Mouse (Mus musculus) limb, embryonic 15.5 days (tissue): Measurements from ENCODE around the gene Slc22a4. TPM values are rescaled to one million over a fixed set of nuclear protein-coding genes. Genes with fewer than 3 reads are reported as not detected.
"Not testable (repeated sequence)": the region's sequence is repeated elsewhere in the genome, so short reads cannot be mapped to it uniquely, and the experiment has no call there.

Experiments used
- ATAC-seq: fragments of 200-750 bp; cut with Nextera tagmentation; 2 replicates; pipeline ENCODE4 v1.8.0; 2017; ENCODE audit warnings: low read depth, moderate TSS enrichment; ENCODE audit not compliant: insufficient number of reproducible peaks, low FRiP score, low TSS enrichment
- H3K27ac ChIP-seq: fragments of 300-500 bp; sonication (generic); 2 replicates; pipeline ENCODE4 v1.5.1; 2015; ENCODE audit warnings: moderate library complexity, mild to moderate bottlenecking, inconsistent platforms
- H3K27me3 ChIP-seq: fragments of 300-500 bp; sonication (generic); 2 replicates; pipeline ENCODE4 v1.6.1; 2015; ENCODE audit warnings: inconsistent platforms
- H3K36me3 ChIP-seq: fragments of 300-500 bp; sonication (generic); 2 replicates; pipeline ENCODE4 v1.6.1; 2015; ENCODE audit warnings: inconsistent platforms
- H3K4me1 ChIP-seq: fragments of 300-500 bp; sonication (generic); 2 replicates; pipeline ENCODE4 v1.6.1; 2015; ENCODE audit warnings: inconsistent platforms
- H3K4me2 ChIP-seq: fragments of 300-500 bp; sonication (generic); 2 replicates; pipeline ENCODE4 v1.6.1; 2015; ENCODE audit warnings: mild to moderate bottlenecking, inconsistent platforms
- H3K4me3 ChIP-seq: fragments of 300-500 bp; sonication (generic); 2 replicates; pipeline ENCODE4 v1.5.1; 2015; ENCODE audit warnings: mild to moderate bottlenecking, inconsistent platforms
- H3K9ac ChIP-seq: fragments of 300-500 bp; sonication (generic); 2 replicates; pipeline ENCODE4 v1.6.1; 2015; ENCODE audit warnings: inconsistent platforms
- H3K9me3 ChIP-seq: fragments of 300-500 bp; sonication (generic); 2 replicates; pipeline ENCODE4 v1.6.1; 2016; ENCODE audit warnings: inconsistent platforms
- WGBS: fragments of 180-500 bp; shearing (Covaris S2); methylation state at CpG from one replicate; pipeline ENCODE4 v1.1.7; 2015; 5-methylcytosine and 5-hydroxymethylcytosine counted together
- polyA plus RNA-seq: library from polyadenylated mRNA; unstranded; fragments of >200 nt; fragmentation: Nextera tagmentation; extraction: Ambion mirVana; gene quantifications from 2 replicates; pipeline ENCODE4 v1.2.1, GENCODE M21; 2015

Slc22a4 gene
- polyA plus RNA-seq, 1 experiment from 2014 or later = 6.9 TPM

DNA sequence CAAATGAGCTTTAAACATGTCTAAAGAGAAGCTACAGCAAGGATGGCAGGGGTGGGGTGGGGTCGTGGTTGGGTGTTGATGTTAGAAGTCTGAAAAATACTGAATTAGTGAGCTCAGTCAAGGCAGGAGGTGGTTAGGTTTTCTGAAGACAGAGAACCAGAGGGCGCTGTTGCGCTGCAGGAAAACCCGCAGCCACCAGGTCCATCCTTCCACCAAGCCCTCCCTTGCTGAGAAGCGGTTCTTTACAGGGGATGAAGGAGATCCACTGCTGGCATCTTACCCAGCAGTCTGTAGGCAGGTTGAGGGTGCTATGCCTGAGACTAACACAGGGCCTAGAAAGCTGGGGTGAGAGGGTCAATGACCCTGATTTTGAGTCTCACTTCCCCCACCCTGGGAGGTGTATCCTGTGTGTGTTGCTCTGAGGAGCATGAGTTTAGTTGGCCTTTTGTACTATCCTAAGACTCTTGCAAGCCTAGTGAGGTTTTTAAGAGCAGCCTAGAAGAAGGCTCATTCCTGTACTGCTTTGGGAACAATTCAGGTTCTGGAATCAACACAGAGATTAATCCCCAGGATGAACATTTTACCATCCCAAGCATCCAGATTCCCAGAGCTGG, 25.6 kb downstream of the Slc22a4 start:
- WGBS = 3% methylated on average over 5 of the region's 5 CpGs
- no peaks in the 10 kb centered on the region for H3K36me3 ChIP-seq
- ATAC-seq = no peak
- no peak overlapping the region for H3K4me2 ChIP-seq
- H3K27ac ChIP-seq = no peak overlapping the region
- H3K4me3 ChIP-seq = no peak overlapping the region
- H3K9me3 ChIP-seq = no peaks in the 10 kb centered on the region
- H3K4me1 ChIP-seq = peaks cover 13% of the 10 kb centered on the region
- peaks cover 8% of the 10 kb centered on the region for H3K27me3 ChIP-seq
- no peak overlapping the region for H3K9ac ChIP-seq

- no peak overlapping the region for H3K4me3 ChIP-seq
- 80% methylated on average over 2 of the region's 2 CpGs for WGBS
- H3K36me3 ChIP-seq = no peaks in the 10 kb centered on the region
- ATAC-seq = no peak
- H3K27ac ChIP-seq = no peak overlapping the region
- peaks cover 3% of the 10 kb centered on the region; the same call in 1 of the 2 replicates for H3K4me1 ChIP-seq
- no peak overlapping the region for H3K4me2 ChIP-seq
- H3K27me3 ChIP-seq = peaks cover 8% of the 10 kb centered on the region
- no peak overlapping the region for H3K9ac ChIP-seq
- H3K9me3 ChIP-seq = no peaks in the 10 kb centered on the region
Observed at GRCm38 (mm10) chr11:53997661-53998060, 30.2 kb downstream of the Slc22a4 start.

GRCm38 (mm10) chr11:53992264-53992663, 35.6 kb downstream of the Slc22a4 start:
- Histone ChIP-seq H3K9me3 (no peaks in the 10 kb centered on the region), H3K4me1 (no peaks in the 10 kb centered on the region), H3K27me3 (no peaks in the 10 kb centered on the region), H3K36me3 (no peaks in the 10 kb centered on the region), H3K4me2 (no peak overlapping the region), H3K27ac (no peak overlapping the region), H3K9ac (no peak overlapping the region), H3K4me3 (no peak overlapping the region)
- ATAC-seq = no peak
- WGBS = 92% methylated on average over 4 of the region's 4 CpGs

DNA sequence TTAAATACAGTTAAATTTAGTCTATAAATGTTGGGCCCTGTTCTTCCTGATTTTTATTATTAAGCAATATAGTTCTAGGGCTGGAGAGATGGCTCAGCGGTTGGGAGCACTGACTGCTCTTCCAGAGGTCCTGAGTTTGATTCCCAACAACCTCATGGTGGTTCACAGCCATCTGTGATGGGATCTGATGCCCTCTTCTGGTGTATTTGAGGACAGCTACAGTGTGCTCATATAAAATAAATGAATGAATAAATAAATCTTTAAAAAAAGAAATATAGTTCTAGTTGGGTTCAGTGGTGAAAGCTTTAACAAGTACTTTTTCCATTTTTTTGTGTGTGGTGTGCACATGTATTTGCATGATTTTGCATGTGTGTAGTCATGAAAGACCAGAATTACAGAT, 38.7 kb downstream of the Slc22a4 start:
- Histone ChIP-seq H3K9ac (no peak overlapping the region), H3K9me3 (no peaks in the 10 kb centered on the region), H3K4me3 (no peak overlapping the region), H3K4me1 (no peaks in the 10 kb centered on the region), H3K36me3 (no peaks in the 10 kb centered on the region), H3K27me3 (no peaks in the 10 kb centered on the region), H3K4me2 (no peak overlapping the region), H3K27ac (no peak overlapping the region)
- 47% methylated on average over 1 of the region's 1 CpGs for WGBS
- ATAC-seq = no peak

GRCm38 (mm10) chr11:53988081-53988480, 39.8 kb downstream of the Slc22a4 start:
- Histone ChIP-seq H3K4me1 (no peaks in the 10 kb centered on the region), H3K4me3 (no peak overlapping the region), H3K27me3 (no peaks in the 10 kb centered on the region), H3K27ac (no peak overlapping the region), H3K9me3 (no peaks in the 10 kb centered on the region), H3K4me2 (no peak overlapping the region), H3K9ac (no peak overlapping the region), H3K36me3 (no peaks in the 10 kb centered on the region)
- 67% methylated on average over 4 of the region's 4 CpGs for WGBS
- ATAC-seq = no peak

DNA sequence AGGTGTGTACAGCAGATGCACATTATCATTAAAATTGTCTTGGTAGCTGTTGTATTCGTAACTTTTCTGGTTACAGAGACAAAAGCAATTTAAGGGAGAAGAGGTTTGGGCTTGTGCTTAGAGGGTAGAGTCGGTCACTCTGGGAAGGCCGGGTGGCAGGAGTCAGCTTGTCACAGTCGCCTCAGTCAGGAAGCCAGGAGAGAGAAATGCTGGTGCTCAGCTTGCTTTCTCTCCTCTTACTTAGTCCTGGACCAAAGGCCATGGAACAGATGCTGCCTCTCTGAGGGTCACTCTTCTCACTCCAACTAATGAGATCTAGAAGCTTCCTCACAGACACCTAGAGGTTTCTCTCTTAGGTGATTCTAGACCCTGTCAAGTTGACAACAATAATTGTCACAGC, 46.5 kb downstream of the Slc22a4 start:
- H3K4me2 ChIP-seq = no peak overlapping the region
- no peaks in the 10 kb centered on the region for H3K36me3 ChIP-seq
- WGBS = 87% methylated on average over 4 of the region's 4 CpGs
- no peak overlapping the region for H3K4me3 ChIP-seq
- peaks cover 10% of the 10 kb centered on the region for H3K4me1 ChIP-seq
- no peaks in the 10 kb centered on the region for H3K9me3 ChIP-seq
- no peak for ATAC-seq
- H3K27ac ChIP-seq = no peak overlapping the region
- H3K9ac ChIP-seq = no peak overlapping the region
- H3K27me3 ChIP-seq = no peaks in the 10 kb centered on the region

GRCm38 (mm10) chr11:53979788-53980621, 47.9 kb downstream of the Slc22a4 start, which contains the start of gene Slc22a21:
Gene Slc22a21 (minus strand): TSS chr11:53980332.
- WGBS = 2% methylated on average over 73 of the region's 73 CpGs
- H3K36me3 ChIP-seq = no peaks in the 10 kb centered on the region
- H3K9me3 ChIP-seq = no peaks in the 10 kb centered on the region
- no peaks in the 10 kb centered on the region for H3K27me3 ChIP-seq
- peak within 1 kb of the TSS; percentile 90 for H3K4me2 ChIP-seq
- peak within 1 kb of the TSS; percentile 69 for H3K27ac ChIP-seq
- H3K4me3 ChIP-seq = peak within 1 kb of the TSS; percentile 60
- H3K4me1 ChIP-seq = peaks cover 10% of the 10 kb centered on the region
- peak; percentile 88 for ATAC-seq
- H3K9ac ChIP-seq = peak within 1 kb of the TSS; percentile 56

GRCm38 (mm10) chr11:53979456-53979787, 48.5 kb downstream of the Slc22a4 start:
- H3K36me3 ChIP-seq, ATAC-seq, H3K27me3 ChIP-seq, H3K9me3 ChIP-seq: not testable (repeated sequence)
- H3K27ac ChIP-seq = 0 out of 2 replicates have a peak overlapping the region, but pooled peaks have one; percentile 69
- H3K9ac ChIP-seq = peak overlapping the region; percentile 56
- under 1% methylated on average over 23 of the region's 23 CpGs for WGBS
- H3K4me2 ChIP-seq = peak overlapping the region; percentile 90
- H3K4me3 ChIP-seq = peak overlapping the region; percentile 60
- peaks cover 10% of the 10 kb centered on the region for H3K4me1 ChIP-seq

- no peak overlapping the region for H3K27ac ChIP-seq
- H3K9me3 ChIP-seq = no peaks in the 10 kb centered on the region
- H3K9ac ChIP-seq = no peak overlapping the region
- no peak overlapping the region for H3K4me3 ChIP-seq
- no peak overlapping the region for H3K4me2 ChIP-seq
- H3K27me3 ChIP-seq = no peaks in the 10 kb centered on the region
- 67% methylated on average over 3 of the region's 3 CpGs for WGBS
- no peaks in the 10 kb centered on the region for H3K36me3 ChIP-seq
- peaks cover 10% of the 10 kb centered on the region for H3K4me1 ChIP-seq
- ATAC-seq = no peak
Observed at GRCm38 (mm10) chr11:53977672-53978071, 50.2 kb downstream of the Slc22a4 start.

DNA sequence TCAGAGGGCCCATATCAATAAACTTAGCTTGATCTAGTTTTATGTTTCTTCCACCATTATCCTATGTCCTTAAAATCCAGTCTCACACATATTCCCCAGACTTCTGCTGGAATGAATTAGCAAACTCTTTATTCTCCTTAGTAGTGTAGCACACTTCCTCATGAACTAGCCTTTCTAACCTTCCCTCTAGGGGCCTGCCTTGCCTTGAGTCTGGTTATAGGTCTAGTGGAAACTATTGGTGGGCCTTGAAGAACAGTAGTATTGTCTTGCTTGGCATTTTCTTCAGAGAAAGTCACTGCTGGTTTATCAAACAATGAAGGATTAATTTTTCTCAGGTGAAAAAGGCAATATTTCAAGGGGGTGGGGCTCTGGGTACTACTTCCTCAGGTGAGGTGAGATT, 52.3 kb downstream of the Slc22a4 start:
- no peak overlapping the region for H3K27ac ChIP-seq
- no peaks in the 10 kb centered on the region for H3K36me3 ChIP-seq
- peaks cover 10% of the 10 kb centered on the region for H3K4me1 ChIP-seq
- H3K27me3 ChIP-seq = no peaks in the 10 kb centered on the region
- no peaks in the 10 kb centered on the region for H3K9me3 ChIP-seq
- no peak for ATAC-seq
- no peak overlapping the region for H3K9ac ChIP-seq
- H3K4me3 ChIP-seq = no peak overlapping the region
- H3K4me2 ChIP-seq = no peak overlapping the region

DNA sequence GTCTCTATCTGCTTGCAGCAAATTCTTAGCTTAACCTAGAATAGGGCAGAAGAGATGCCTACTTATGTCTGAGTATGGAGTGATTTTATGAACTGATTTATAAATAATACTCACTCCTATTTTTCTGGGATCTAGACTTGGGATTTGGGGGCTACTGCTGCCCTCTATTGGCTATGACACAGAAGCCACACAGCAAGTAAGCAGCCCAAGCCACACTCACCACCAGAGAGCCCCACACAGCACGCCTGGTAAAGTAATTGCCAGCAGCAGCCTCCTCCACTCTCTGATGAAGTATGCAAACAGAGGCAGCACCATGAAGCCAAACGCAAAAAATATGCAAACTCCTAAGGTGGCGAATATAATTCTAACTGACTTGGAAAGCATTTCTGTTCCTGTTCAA, 68.9 kb downstream of the Slc22a4 start:
- no peak overlapping the region for H3K9ac ChIP-seq
- H3K4me2 ChIP-seq = no peak overlapping the region
- no peaks in the 10 kb centered on the region for H3K9me3 ChIP-seq
- no peaks in the 10 kb centered on the region for H3K27me3 ChIP-seq
- H3K27ac ChIP-seq = no peak overlapping the region
- no peak overlapping the region for H3K4me3 ChIP-seq
- H3K36me3 ChIP-seq = no peaks in the 10 kb centered on the region
- ATAC-seq = no peak
- WGBS = 36% methylated on average over 3 of the region's 3 CpGs
- no peaks in the 10 kb centered on the region for H3K4me1 ChIP-seq

DNA sequence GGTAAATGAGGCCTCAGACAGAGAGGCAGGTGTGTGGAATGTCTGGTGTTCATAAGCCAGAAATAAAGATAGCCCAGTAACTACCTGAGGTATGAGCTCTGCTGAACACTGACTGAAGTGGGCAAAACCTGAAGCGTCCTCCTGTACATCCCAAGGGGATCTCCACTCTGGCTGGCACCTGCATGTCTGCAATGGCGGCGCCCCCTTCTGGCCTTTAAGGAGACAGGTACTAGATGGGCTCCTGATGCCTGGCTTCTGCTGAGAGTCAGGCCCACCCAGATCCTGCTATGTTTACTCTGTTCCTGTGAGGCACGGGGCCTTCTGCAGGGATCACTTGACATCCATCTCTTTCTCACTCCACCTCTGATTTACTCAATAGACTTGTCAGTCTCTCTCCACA, 69.7 kb downstream of the Slc22a4 start:
- not testable (repeated sequence) for ATAC-seq, H3K4me3 ChIP-seq, H3K4me2 ChIP-seq, H3K27me3 ChIP-seq, H3K27ac ChIP-seq, H3K9me3 ChIP-seq, H3K36me3 ChIP-seq, H3K9ac ChIP-seq, H3K4me1 ChIP-seq
- 36% methylated on average over 4 of the region's 4 CpGs for WGBS
